Mouse (Mus musculus): ENCODE results near the gene Mustn1. TPM values are rescaled to one million over a fixed set of nuclear protein-coding genes. Genes with fewer than 3 reads are reported as not detected.

Gene Mustn1
- total RNA-seq (2012; rRNA removed): 0.08 and 0.16 TPM in 2 replicates
- under 1 TPM in 1 of 2 experiments, not detected in 1; 0.22 TPM for polyA plus RNA-seq (2012; ENCODE audit: insufficient read depth in 1 of 2, insufficient read length in 2 of 2, low read depth in 1 of 2, low replicate concordance in 2 of 2, missing spikeins in 1 of 2)

- no peaks in the 10 kb centered on the region; a peak in 2 of 4 replicates for H3K4me1 ChIP-seq (ENCODE audit: control insufficient read depth in 1 of 2, insufficient read depth in 2 of 2, low read length in 2 of 2)
Measured at GRCm38 (mm10) chr14:30878958-30879571, at the start of gene Mustn1. Mustn1 (plus strand) TSS chr14:30879200.

GRCm38 (mm10) chr14:30837416-30837996, 41.5 kb upstream of the Mustn1 start:
- no peaks in the 10 kb centered on the region for H3K27me3 ChIP-seq (ENCODE audit: control insufficient read depth in 1 of 2, insufficient read depth in 2 of 2, low read length in 2 of 2)
- H3K79me2 ChIP-seq (ENCODE audit: control insufficient read depth, insufficient read depth, low read length, poor library complexity): 0 out of 2 replicates have a peak, but pooled peaks cover 2% of the 10 kb centered on the region
- no peaks in the 10 kb centered on the region for H3K4me1 ChIP-seq (ENCODE audit: control insufficient read depth in 1 of 2, insufficient read depth in 2 of 2, low read length in 2 of 2)
- H3K9ac ChIP-seq (ENCODE audit: control insufficient read depth, low read depth, low read length, poor library complexity, severe bottlenecking): no peak overlapping the region
- H3K27ac ChIP-seq (ENCODE audit: control insufficient read depth, low read depth, low read length): no peak overlapping the region
- no peak overlapping the region for H3K4me3 ChIP-seq (ENCODE audit: control insufficient read depth in 1 of 2, insufficient read depth in 1 of 2, low read depth in 2 of 2, low read length in 2 of 2)
- H3K36me3 ChIP-seq (ENCODE audit: control insufficient read depth in 1 of 2, insufficient read depth in 2 of 2, low read length in 2 of 2): peaks cover 0 to 2% of the 10 kb centered on the region in 2 experiments; a peak in 1 of 4 replicates
- TF ChIP-seq E2F4 (IDR thresholded peaks at IDR 0.05; ENCODE audit: borderline replicate concordance, low read depth, low read length) (no peak), EP300 (IDR thresholded peaks at IDR 0.05; ENCODE audit: low read depth in 1 of 2, low read length in 2 of 2) (no peak), ZKSCAN1 (IDR thresholded peaks at IDR 0.05; ENCODE audit: low read depth, low read length) (no peak), SMC3 (IDR thresholded peaks at IDR 0.05; ENCODE audit: low read depth, low read length) (no peak), GABPA (IDR thresholded peaks at IDR 0.05; ENCODE audit: low read depth, low read length) (no peak), JUND (IDR thresholded peaks at IDR 0.05; ENCODE audit: low read depth, low read length) (no peak), MAZ (IDR thresholded peaks at IDR 0.05; ENCODE audit: low read depth, low read length) (no peak), BHLHE40 (IDR thresholded peaks at IDR 0.05; ENCODE audit: borderline replicate concordance, low read depth, low read length) (no peak), SIN3A (IDR thresholded peaks at IDR 0.05; ENCODE audit: low read length) (no peak), ZC3H11A (IDR thresholded peaks at IDR 0.05; ENCODE audit: low read depth, low read length) (no peak), ETS1 (IDR thresholded peaks at IDR 0.05; ENCODE audit: low read depth, low read length) (no peak), POLR2AphosphoS5 (IDR thresholded peaks at IDR 0.05; ENCODE audit: borderline replicate concordance, low read depth, low read length) (no peak), MYB (IDR thresholded peaks at IDR 0.05; ENCODE audit: low read depth, low read length) (no peak), MEF2A (IDR thresholded peaks at IDR 0.05; ENCODE audit: extremely low read depth, insufficient replicate concordance, low read depth, low read length, poor library complexity, severe bottlenecking) (no peak), ELF1 (IDR thresholded peaks at IDR 0.05; ENCODE audit: low read depth, low read length) (no peak), NRF1 (IDR thresholded peaks at IDR 0.05; ENCODE audit: insufficient read depth, low read depth, low read length, poor library complexity, severe bottlenecking) (no peak), MXI1 (IDR thresholded peaks at IDR 0.05; ENCODE audit: low read depth, low read length) (no peak), CHD1 (IDR thresholded peaks at IDR 0.05; ENCODE audit: low read depth, low read length) (no peak), TBP (IDR thresholded peaks at IDR 0.05; ENCODE audit: low read depth, low read length) (no peak)
- H3K9me3 ChIP-seq (replicated peaks; ENCODE audit: insufficient read depth, low read length): no peaks in the 10 kb centered on the region
- no peak for DNase-seq (ENCODE audit: low read depth, low spot score)

More at GRCm38 (mm10) chr14:30878958-30879571, at the start of gene Mustn1:
- H3K4me3 ChIP-seq (ENCODE audit: control insufficient read depth in 1 of 2, insufficient read depth in 1 of 2, low read depth in 2 of 2, low read length in 2 of 2): no peak within 1 kb of the TSS
- H3K27ac ChIP-seq (ENCODE audit: control insufficient read depth, low read depth, low read length): no peak within 1 kb of the TSS
- TF ChIP-seq E2F4 (IDR thresholded peaks at IDR 0.05; ENCODE audit: borderline replicate concordance, low read depth, low read length): no peak
- no peak for TF ChIP-seq BHLHE40 (IDR thresholded peaks at IDR 0.05; ENCODE audit: borderline replicate concordance, low read depth, low read length)
- no peak for TF ChIP-seq CHD1 (IDR thresholded peaks at IDR 0.05; ENCODE audit: low read depth, low read length)
- TF ChIP-seq GATA1 (IDR thresholded peaks at IDR 0.05; ENCODE audit: low read depth, low read length): no peak
- no peak for TF ChIP-seq TCF12 (IDR thresholded peaks at IDR 0.05; ENCODE audit: low read depth, low read length)
- no peak for TF ChIP-seq CTCF (IDR thresholded peaks at IDR 0.05 in 2 of 3, conservative IDR thresholded peaks at IDR 0.05 in 1 of 3; ENCODE audit: control insufficient read depth in 1 of 3, insufficient read depth in 1 of 3, low read depth in 2 of 3, low read length in 3 of 3, poor library complexity in 1 of 3, severe bottlenecking in 1 of 3)
- TF ChIP-seq KAT2A (conservative IDR thresholded peaks at IDR 0.05; ENCODE audit: low read depth, low read length): no peak
- H3K9ac ChIP-seq (ENCODE audit: control insufficient read depth, low read depth, low read length, poor library complexity, severe bottlenecking): no peak within 1 kb of the TSS
- H3K27me3 ChIP-seq (ENCODE audit: control insufficient read depth in 1 of 2, insufficient read depth in 2 of 2, low read length in 2 of 2): no peaks in the 10 kb centered on the region
- H3K9me3 ChIP-seq (replicated peaks; ENCODE audit: insufficient read depth, low read length): no peaks in the 10 kb centered on the region
- no peaks in the 10 kb centered on the region for H3K36me3 ChIP-seq (ENCODE audit: control insufficient read depth in 1 of 2, insufficient read depth in 2 of 2, low read length in 2 of 2)
- no peak for DNase-seq (ENCODE audit: low read depth, low spot score)
- no peaks in the 10 kb centered on the region for H3K79me2 ChIP-seq (ENCODE audit: control insufficient read depth, insufficient read depth, low read length, poor library complexity)

All from MEL (cell line).